12 mouse cellular contexts compared by ENCODE assay signal in genomic region chr7:135580306-135581091, GRCm38 (mm10). TPM values are rescaled to one million over a fixed set of nuclear protein-coding genes. Genes with fewer than 3 reads are reported as not detected.
A peak's percentile ranks its signal among the peaks of the same experiment; 100 is the strongest.
DNase-seq lines count a peak whose midpoint lies in the region; ATAC-seq and TF ChIP-seq lines count a peak whose summit lies in the region.
"Had no signal": no experiment of that assay in that cellular context is flagged by ENCODE, and none has a peak within 500 bp of the region (broad histone marks: within the 10 kb centered on the region; RNA-seq: fewer than 3 reads in every experiment).

No protein-coding gene starts in this region.

- H3K9ac ChIP-seq in kidney, embryonic 14.5 days (ENCODE audit: low read depth, low read length) = no peak overlapping the region
- no peak overlapping the region for H3K9ac ChIP-seq in forebrain, embryonic 15.5 days (replicated peaks)
- H3K9ac ChIP-seq: heart, embryonic 15.5 days; midbrain, embryonic 12.5 days had no signal

- peak overlapping the region; percentile 2 for H3K4me3 ChIP-seq in bone marrow, adult 2 months (replicated peaks; ENCODE audit: control insufficient read depth, low read depth, low read length)
- no peak overlapping the region for H3K4me3 ChIP-seq in kidney, embryonic 14.5 days (ENCODE audit: low read length)
- no peak overlapping the region for H3K4me3 ChIP-seq in forebrain, embryonic 15.5 days
- H3K4me3 ChIP-seq: heart, embryonic 15.5 days; midbrain, embryonic 12.5 days had no signal

- H3K27ac ChIP-seq in bone marrow, adult 2 months (ENCODE audit: control insufficient read depth, insufficient read depth, low read depth, low read length, poor library complexity) = peak overlapping the region; percentile 86
- no peak overlapping the region for H3K27ac ChIP-seq in kidney, embryonic 14.5 days (ENCODE audit: low read depth, low read length)
- no peak overlapping the region for H3K27ac ChIP-seq in forebrain, embryonic 15.5 days (replicated peaks)
- H3K27ac ChIP-seq: heart, embryonic 15.5 days; midbrain, embryonic 12.5 days had no signal

- DNase-seq in layer of hippocampus, adult 11-12 months (ENCODE audit: low spot score) = peak; percentile 60
- DNase-seq in layer of hippocampus, postnatal 25 days (ENCODE audit: extremely low spot score in 1 of 2, low spot score in 1 of 2) = no peak
- DNase-seq in liver = peak; percentile 59
- peak; percentile 22 for DNase-seq in splenic B cell, adult 2 months (ENCODE audit: low read depth, low spot score)
- DNase-seq in adrenal gland, postnatal 25 days = no peak
- DNase-seq: cerebellum, adult 8-10 months had no signal

- no peak overlapping the region for H3K4me2 ChIP-seq in kidney, embryonic 14.5 days (replicated peaks; ENCODE audit: low read depth, low read length)
- H3K4me2 ChIP-seq in forebrain, embryonic 15.5 days (replicated peaks) = no peak overlapping the region
- H3K4me2 ChIP-seq: heart, embryonic 15.5 days; midbrain, embryonic 12.5 days had no signal

- H3K9me3 ChIP-seq in kidney, embryonic 14.5 days (ENCODE audit: control insufficient read depth, low read length) = no peaks in the 10 kb centered on the region
- no peaks in the 10 kb centered on the region for H3K9me3 ChIP-seq in forebrain, embryonic 15.5 days
- H3K9me3 ChIP-seq: heart, embryonic 15.5 days; midbrain, embryonic 12.5 days had no signal

- TF ChIP-seq POLR2A in bone marrow, adult 2 months (IDR thresholded peaks at IDR 0.05; ENCODE audit: borderline replicate concordance, control insufficient read depth, low read depth, low read length) = no peak

- H3K27me3 ChIP-seq in splenic B cell, adult 2 months (ENCODE audit: control insufficient read depth, insufficient read depth, low read length, poor library complexity, severe bottlenecking) = no peaks in the 10 kb centered on the region
- no peaks in the 10 kb centered on the region for H3K27me3 ChIP-seq in kidney, embryonic 14.5 days (ENCODE audit: control insufficient read depth, insufficient read depth, low read length)
- H3K27me3 ChIP-seq in forebrain, embryonic 15.5 days = no peaks in the 10 kb centered on the region
- H3K27me3 ChIP-seq: heart, embryonic 15.5 days; midbrain, embryonic 12.5 days had no signal

- ATAC-seq in kidney, embryonic 14.5 days (ENCODE audit: low FRiP score, low TSS enrichment) = no peak
- no peak for ATAC-seq in forebrain, embryonic 15.5 days (replicated peaks)

- H3K4me1 ChIP-seq in bone marrow, adult 2 months (ENCODE audit: control insufficient read depth, insufficient read depth, low read length) = peaks cover 17% of the 10 kb centered on the region
- no peaks in the 10 kb centered on the region for H3K4me1 ChIP-seq in kidney, embryonic 14.5 days (ENCODE audit: control insufficient read depth, insufficient read depth, low read length)
- H3K4me1 ChIP-seq in forebrain, embryonic 15.5 days = no peaks in the 10 kb centered on the region
- H3K4me1 ChIP-seq: heart, embryonic 15.5 days; midbrain, embryonic 12.5 days had no signal

- TF ChIP-seq CTCF in bone marrow, adult 2 months (IDR thresholded peaks at IDR 0.05; ENCODE audit: control insufficient read depth, insufficient read depth, low read length) = no peak

- no peaks in the 10 kb centered on the region for H3K36me3 ChIP-seq in splenic B cell, adult 2 months (ENCODE audit: control insufficient read depth, insufficient read depth, low read length, poor library complexity, severe bottlenecking)
- H3K36me3 ChIP-seq in kidney, embryonic 14.5 days (ENCODE audit: control insufficient read depth, insufficient read depth, low read length) = no peaks in the 10 kb centered on the region
- H3K36me3 ChIP-seq in forebrain, embryonic 15.5 days = no peaks in the 10 kb centered on the region
- H3K36me3 ChIP-seq: heart, embryonic 15.5 days; midbrain, embryonic 12.5 days had no signal

- 23% methylated on average over 7 of the region's 7 CpGs for WGBS in bone marrow, adult 2 months
- WGBS in kidney, embryonic 14.5 days = 83% methylated on average over 7 of the region's 7 CpGs
- WGBS in forebrain, embryonic 15.5 days = 86% methylated on average over 7 of the region's 7 CpGs

RNA-seq across cellular contexts. Expression of gene Ptpre, which starts 43.2 kb away (rescaled TPM):
- total RNA-seq in layer of hippocampus, postnatal 25 days (2021) = 10 to 100 TPM; 47.4 to 59.0 TPM
- 10.8 and 27.7 TPM in 2 replicates for polyA plus RNA-seq in bone marrow, adult 2 months (2011; ENCODE audit: insufficient read depth, insufficient read length, low replicate concordance, missing spikeins)
- 6.5 and 8.1 TPM in 2 replicates for total RNA-seq in adrenal gland, postnatal 25 days (2021)
- 1.6 and 2.0 TPM in 2 replicates for polyA plus RNA-seq in kidney, embryonic 14.5 days (2014; fragmentation: Nextera tagmentation; extraction: Ambion mirVana)
- polyA plus RNA-seq in forebrain, embryonic 15.5 days (2015; fragmentation: Nextera tagmentation; extraction: Ambion mirVana) = 3.1 and 3.4 TPM in 2 replicates

RNA-seq across cellular contexts. Expression of gene Clrn3, which starts 52.0 kb away (rescaled TPM):
- total RNA-seq in layer of hippocampus, postnatal 25 days (2021) = not detected
- polyA plus RNA-seq in bone marrow, adult 2 months (2011; ENCODE audit: insufficient read depth, insufficient read length, low replicate concordance, missing spikeins) = not detected in 2 replicates
- total RNA-seq in adrenal gland, postnatal 25 days (2021) = not detected in 2 replicates
- polyA plus RNA-seq in kidney, embryonic 14.5 days (2014; fragmentation: Nextera tagmentation; extraction: Ambion mirVana) = 2.8 and 4.4 TPM in 2 replicates
- polyA plus RNA-seq in forebrain, embryonic 15.5 days (2015; fragmentation: Nextera tagmentation; extraction: Ambion mirVana) = not detected in 2 replicates
- polyA plus RNA-seq: C2C12; heart, embryonic 15.5 days; midbrain, embryonic 12.5 days had no signal

Comparison
In these comparisons a context has a peak if more than half of its experiments do, and no peak if none do; other contexts are left out.
1. DNase-seq: peak in layer of hippocampus, adult 11-12 months (single experiment), liver (single experiment) and splenic B cell, adult 2 months (single experiment); none in layer of hippocampus, postnatal 25 days (0 of 2) and adrenal gland, postnatal 25 days (single experiment).